Mouse (Mus musculus) heart, adult 2 months (tissue): ENCODE data around the gene Eif6. TPM values are rescaled to one million over a fixed set of nuclear protein-coding genes. Genes with fewer than 3 reads are reported as not detected.

ENCODE experiments used
- DNase-seq, 2 experiments: peaks; one replicate each; pipeline ENCODE4 v3.0.0; 2021
- H3K27ac ChIP-seq: fragments of 200-600 bp; 2 replicates; pipeline ENCODE4 v1.8.1; 2022
- H3K27me3 ChIP-seq: fragments of 200-500 bp; 2 replicates; pipeline ENCODE4 v1.6.1; 2012; ENCODE audit warnings: mild to moderate bottlenecking, low read length, inconsistent platforms, mixed read lengths; ENCODE audit not compliant: control insufficient read depth, insufficient read depth
- H3K36me3 ChIP-seq: fragments of 200-500 bp; 2 replicates; pipeline ENCODE4 v1.6.1; 2012; ENCODE audit warnings: low read length, inconsistent platforms; ENCODE audit not compliant: control insufficient read depth, insufficient read depth
- H3K4me1 ChIP-seq: fragments of 200-500 bp; 2 replicates; pipeline ENCODE4 v1.6.1; 2011; ENCODE audit warnings: low read length; ENCODE audit not compliant: control insufficient read depth, insufficient read depth
- H3K4me3 ChIP-seq: fragments of 200-600 bp; 2 replicates; pipeline ENCODE4 v1.8.1; 2022
- H3K79me2 ChIP-seq: fragments of 200-500 bp; replicated peaks from 2 replicates; pipeline ENCODE4 v1.6.1; 2012; ENCODE audit warnings: mild to moderate bottlenecking, inconsistent platforms, low read length, moderate library complexity, mixed read lengths; ENCODE audit not compliant: control insufficient read depth, insufficient read depth
- H3K9ac ChIP-seq: fragments of 200-500 bp; 2 replicates; pipeline ENCODE4 v1.6.1; 2012; ENCODE audit warnings: low read depth, mild to moderate bottlenecking, control low read depth, inconsistent platforms, low read length, mixed read lengths
- CTCF ChIP-seq: fragments of 200-600 bp; IDR thresholded peaks from 2 replicates; pipeline ENCODE4 v1.8.1; 2022; ENCODE audit warnings: antibody characterized with exemption, mild to moderate bottlenecking, moderate library complexity
- EP300 ChIP-seq: fragments of 200-500 bp; IDR thresholded peaks from 2 replicates; pipeline ENCODE4 v1.6.1; 2011; ENCODE audit warnings: low read depth, low read length, control low read depth; ENCODE audit not compliant: insufficient read depth
- POLR2A ChIP-seq: fragments of 200-500 bp; IDR thresholded peaks from 2 replicates; pipeline ENCODE4 v1.6.1; 2011; ENCODE audit warnings: mild to moderate bottlenecking, low read depth, low read length, control low read depth; ENCODE audit not compliant: insufficient read depth
- WGBS: fragments of 180-500 bp; shearing (Covaris S2); methylation state at CpG from one replicate; pipeline ENCODE4 v1.1.7; 2018; 5-methylcytosine and 5-hydroxymethylcytosine counted together
- intact Hi-C: fragments of 180-260 bp; cut with DNase I; formaldehyde crosslinking; loops from one replicate; pipeline ENCODE4 v1.15.1; 2025
- polyA plus RNA-seq: library from polyadenylated mRNA; depleted of rRNA; stranded (reverse); fragments of >200 nt; gene quantifications from 2 replicates; pipeline ENCODE4 v1.2.3, GENCODE M21; 2012
- total RNA-seq, 2 experiments: library from RNA; stranded (reverse); gene quantifications; 2 replicates each; pipeline ENCODE4 v1.2.3; 2021

Gene Eif6
- total and polyA plus RNA-seq, 3 experiments, result 40.1 to 52.3 (median 51.2) TPM

- no peak for DNase-seq
- WGBS, result 59% methylated on average over 6 of the region's 6 CpGs
- Histone ChIP-seq H3K4me3 (no peak overlapping the region), H3K79me2 (no peaks in the 10 kb centered on the region), H3K27me3 (peaks cover 11% of the 10 kb centered on the region), H3K27ac (no peak overlapping the region), H3K4me1 (no peaks in the 10 kb centered on the region), H3K9ac (no peak overlapping the region), H3K36me3 (no peaks in the 10 kb centered on the region)
- intact Hi-C loops, result no loop called here
- TF ChIP-seq CTCF (no peak), POLR2A (no peak)
These were observed 48.7 kb downstream of the Eif6 start for GRCm38 (mm10) chr2:155778004-155778403.

- 75% methylated on average over 4 of the region's 4 CpGs for WGBS
- Histone ChIP-seq H3K4me3 (no peak overlapping the region), H3K4me1 (no peaks in the 10 kb centered on the region), H3K9ac (no peak overlapping the region), H3K36me3 (no peaks in the 10 kb centered on the region), H3K79me2 (no peaks in the 10 kb centered on the region), H3K27ac (no peak overlapping the region), H3K27me3 (peaks cover 11% of the 10 kb centered on the region)
- intact Hi-C loops, result no loop called here
- DNase-seq, result no peak
- no peak for TF ChIP-seq EP300
- TF ChIP-seq POLR2A, result no peak
- no peak for TF ChIP-seq CTCF
These were observed 49.1 kb downstream of the Eif6 start for GRCm38 (mm10) chr2:155777688-155777985.

GRCm38 (mm10) chr2:155776824-155777687 is 49.7 kb downstream of the Eif6 start:
- intact Hi-C loops, result no loop called here
- Histone ChIP-seq H3K9ac (no peak overlapping the region), H3K27me3 (peaks cover 11% of the 10 kb centered on the region), H3K79me2 (no peaks in the 10 kb centered on the region), H3K27ac (no peak overlapping the region), H3K4me1 (no peaks in the 10 kb centered on the region), H3K4me3 (no peak overlapping the region), H3K36me3 (no peaks in the 10 kb centered on the region)
- no peak for DNase-seq
- TF ChIP-seq CTCF (no peak), POLR2A (no peak), EP300 (no peak)
- 63% methylated on average over 10 of the region's 10 CpGs for WGBS

- TF ChIP-seq POLR2A, result no peak
- no peak for TF ChIP-seq EP300
- TF ChIP-seq CTCF, result no peak
- intact Hi-C loops, result no loop called here
- 2% methylated on average over 42 of the region's 44 CpGs for WGBS
- Histone ChIP-seq H3K27me3 (peaks cover 11% of the 10 kb centered on the region), H3K36me3 (no peaks in the 10 kb centered on the region), H3K4me3 (no peak overlapping the region), H3K9ac (no peak overlapping the region), H3K27ac (no peak overlapping the region), H3K4me1 (no peaks in the 10 kb centered on the region), H3K79me2 (no peaks in the 10 kb centered on the region)
- peak; percentile 39 to 74 for DNase-seq
These were observed 51.0 kb downstream of the Eif6 start for GRCm38 (mm10) chr2:155775685-155776263.

- TF ChIP-seq EP300 (no peak), POLR2A (no peak), CTCF (no peak)
- no peak for DNase-seq
- peaks cover 11% of the 10 kb centered on the region for H3K27me3 ChIP-seq
- H3K79me2 ChIP-seq, result no peaks in the 10 kb centered on the region
- no peak within 1 kb of the TSS for H3K9ac ChIP-seq
- H3K36me3 ChIP-seq, result no peaks in the 10 kb centered on the region
- 31% methylated on average over 100 of the region's 100 CpGs for WGBS
- no peak within 1 kb of the TSS for H3K27ac ChIP-seq
- no peak within 1 kb of the TSS for H3K4me3 ChIP-seq
- intact Hi-C loops, result no loop called here
- no peaks in the 10 kb centered on the region for H3K4me1 ChIP-seq
These were observed 51.6 kb downstream of the Eif6 start, which contains the start of gene Mmp24 for GRCm38 (mm10) chr2:155774927-155775684. TSS of gene Mmp24 (plus strand) at chr2:155775342.
